Mouse (Mus musculus): ENCODE measurements around the gene Ddx6.
A peak's percentile ranks its signal among the peaks of the same experiment; 100 is the strongest.
"Not testable (repeated sequence)": the region's sequence is repeated elsewhere in the genome, so short reads cannot be mapped to it uniquely, and the experiment has no call there.

Ddx6 gene

GRCm38 (mm10) chr9:44604779-44605615 is at the start of gene Ddx6:
Gene Ddx6, plus strand, starts transcription at chr9:44604892.
- DNase-seq = peak; percentile 84

DNA sequence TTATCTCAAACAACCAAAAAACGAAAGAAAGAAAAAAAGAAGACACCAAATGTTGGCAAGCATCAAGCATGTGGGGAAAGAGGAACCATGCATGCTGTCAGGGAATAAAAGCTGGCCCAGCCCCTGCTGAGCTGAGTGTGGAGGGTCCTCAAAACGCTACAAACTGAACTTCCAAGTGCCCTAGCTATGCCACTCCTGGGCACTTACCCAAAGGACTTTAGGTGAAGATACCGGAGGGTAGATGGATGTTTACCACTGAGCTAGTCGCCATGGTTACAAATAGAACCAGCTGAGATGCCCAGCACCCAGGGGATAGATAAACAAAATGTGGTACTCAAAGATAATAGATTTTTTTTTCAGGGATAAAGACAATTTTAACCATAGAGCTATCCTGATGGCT is 43.1 kb upstream of the Ddx6 start, which contains the start of gene Cxcr5:
TSS of gene Cxcr5 (minus strand) at position 281 of the 400 bp plus-strand sequence.
- DNase-seq = no peak

- DNase-seq = no peak
Observed at GRCm38 (mm10) chr9:44562936-44563335, 41.8 kb upstream of the Ddx6 start.

DNA sequence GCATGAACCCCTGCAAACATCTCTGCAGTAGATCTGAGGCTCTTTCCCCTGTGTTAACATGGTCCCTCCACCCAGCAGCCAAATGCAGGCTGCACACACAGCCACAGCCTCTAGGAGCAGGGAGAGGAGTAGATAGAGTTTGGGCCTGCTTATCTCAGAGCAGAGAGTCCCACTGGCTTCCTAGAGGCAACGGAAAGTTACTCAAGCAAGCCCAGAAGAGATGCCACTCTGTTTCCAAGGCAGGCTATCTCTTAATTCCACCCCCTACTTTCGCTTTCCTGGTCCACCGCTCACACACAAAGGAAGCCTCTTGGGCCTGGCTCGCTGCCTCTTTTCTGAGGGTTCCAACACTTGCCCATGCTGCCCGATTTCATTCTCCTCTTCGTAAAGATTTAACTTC is 39.3 kb upstream of the Ddx6 start:
- DNase-seq = no peak

DNA sequence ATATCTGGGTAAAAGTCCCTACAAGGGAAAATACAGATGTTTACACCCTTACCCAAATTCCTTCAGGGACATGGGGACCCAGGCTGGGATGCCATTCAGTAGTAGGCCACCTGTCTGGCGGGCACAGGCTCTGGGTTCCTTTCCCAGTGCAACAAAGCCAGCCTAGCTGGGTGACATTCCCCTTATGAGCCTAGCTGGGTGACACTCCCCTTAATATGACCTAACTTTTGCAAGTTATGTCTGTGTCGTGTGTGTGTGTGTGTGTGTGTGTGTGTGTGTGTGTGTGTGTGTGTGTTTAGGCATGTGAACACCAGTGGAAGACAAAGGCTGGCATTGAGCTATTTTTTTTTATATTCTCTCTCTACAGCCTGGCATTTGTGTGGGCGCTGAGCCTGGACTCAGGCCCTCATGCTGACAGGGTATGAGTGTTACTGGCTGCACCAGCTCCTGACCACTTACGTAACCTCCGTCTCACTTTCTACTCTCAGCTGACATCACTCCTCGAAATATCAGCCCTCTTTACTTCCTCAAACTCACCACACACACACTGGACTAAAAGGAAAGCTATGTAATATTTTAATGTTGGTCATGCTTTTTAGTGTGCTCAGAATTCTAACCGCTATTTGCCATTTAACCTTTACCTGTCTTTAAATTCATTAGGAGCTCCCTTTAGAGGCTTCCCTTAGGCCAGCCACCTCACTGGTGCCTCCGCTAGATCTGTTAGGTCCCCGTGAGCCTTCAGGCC is 37.2 kb upstream of the Ddx6 start:
- DNase-seq = peak; percentile 18 to 43

- DNase-seq = no peak
Observed at GRCm38 (mm10) chr9:44568083-44568455, 36.6 kb upstream of the Ddx6 start.

GRCm38 (mm10) chr9:44570939-44571382 is 33.7 kb upstream of the Ddx6 start:
- no peak for DNase-seq

GRCm38 (mm10) chr9:44573306-44573705 is 31.4 kb upstream of the Ddx6 start:
- DNase-seq = no peak

DNA sequence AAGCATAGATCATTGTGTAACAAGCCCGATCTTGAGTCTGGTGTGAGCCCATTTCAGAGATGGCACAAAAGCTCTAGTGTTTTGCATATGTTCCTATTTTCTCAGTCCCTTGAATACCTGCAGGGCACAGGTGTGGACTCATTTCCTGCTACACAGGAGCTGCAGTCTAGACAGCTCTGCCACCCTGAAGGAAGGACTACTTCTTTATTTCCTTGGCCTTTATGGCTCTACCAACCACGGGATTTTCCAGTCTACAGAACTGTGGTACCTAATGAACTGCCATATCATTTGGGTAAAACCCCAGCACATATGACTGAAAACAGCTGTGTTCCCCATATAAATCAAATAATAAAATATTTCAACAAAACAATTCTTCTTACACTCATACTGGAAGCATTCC is 29.6 kb upstream of the Ddx6 start:
- DNase-seq = no peak

- not testable (repeated sequence) for DNase-seq
Observed at GRCm38 (mm10) chr9:44576046-44576445, 28.6 kb upstream of the Ddx6 start.

GRCm38 (mm10) chr9:44579392-44579791 is 25.3 kb upstream of the Ddx6 start:
- DNase-seq = no peak

DNA sequence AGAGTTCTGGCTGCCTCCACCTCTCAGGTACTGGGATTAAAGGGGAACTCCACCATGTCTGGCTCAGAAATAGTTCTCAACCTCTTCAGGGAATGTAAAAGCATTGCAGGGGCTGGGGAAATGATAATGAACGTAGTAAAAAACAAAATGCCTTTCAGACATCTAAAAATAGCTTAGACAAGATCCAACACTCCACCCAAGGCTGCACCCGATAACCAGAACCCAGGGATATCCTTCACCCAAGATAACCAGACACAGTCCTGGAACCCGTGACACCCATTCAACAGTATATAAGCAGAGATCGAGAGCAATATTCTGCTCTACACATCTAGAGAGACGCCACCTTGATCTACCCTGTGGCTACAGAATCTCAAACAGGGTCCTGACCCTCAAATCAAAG is 24.6 kb upstream of the Ddx6 start:
- no peak for DNase-seq

DNA sequence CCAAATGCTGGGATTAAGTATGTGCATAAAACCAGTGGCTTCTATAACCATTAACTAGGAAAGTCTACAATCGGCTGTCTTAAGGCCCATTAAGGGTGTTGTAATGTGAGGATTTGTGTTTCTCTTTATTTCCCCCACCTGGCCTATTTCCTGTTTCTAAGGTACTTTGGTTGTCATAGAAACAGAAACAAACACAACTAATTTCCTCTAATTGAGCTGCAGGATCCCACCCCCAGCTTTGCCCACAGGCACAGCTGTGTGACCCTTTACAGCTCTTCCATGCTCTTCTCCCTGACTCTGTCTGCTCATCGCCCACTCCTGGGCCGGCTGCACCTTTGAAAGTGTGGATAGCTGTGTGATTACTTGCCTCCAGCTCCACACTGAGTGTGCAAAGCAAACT is 23.3 kb upstream of the Ddx6 start:
- DNase-seq = no peak

DNA sequence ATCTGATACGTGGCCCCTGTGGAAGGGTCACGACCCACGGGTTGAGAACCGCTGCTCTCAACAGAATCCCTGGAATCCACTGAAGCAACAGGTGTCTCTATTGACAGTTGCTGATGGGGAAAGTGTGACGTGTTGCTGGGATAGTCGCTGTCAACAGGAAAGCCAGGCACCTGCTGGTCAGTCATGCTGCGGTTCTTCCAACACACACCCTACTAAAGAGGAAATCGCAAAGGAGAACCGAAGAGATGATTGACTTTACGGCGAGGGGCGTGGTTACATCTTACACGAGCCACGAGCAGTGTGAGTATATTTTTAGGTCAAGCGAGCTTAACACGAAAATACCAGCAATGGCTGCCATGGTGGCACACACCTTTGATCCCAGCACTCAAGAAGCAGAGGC is 22.3 kb upstream of the Ddx6 start:
- DNase-seq = no peak

DNA sequence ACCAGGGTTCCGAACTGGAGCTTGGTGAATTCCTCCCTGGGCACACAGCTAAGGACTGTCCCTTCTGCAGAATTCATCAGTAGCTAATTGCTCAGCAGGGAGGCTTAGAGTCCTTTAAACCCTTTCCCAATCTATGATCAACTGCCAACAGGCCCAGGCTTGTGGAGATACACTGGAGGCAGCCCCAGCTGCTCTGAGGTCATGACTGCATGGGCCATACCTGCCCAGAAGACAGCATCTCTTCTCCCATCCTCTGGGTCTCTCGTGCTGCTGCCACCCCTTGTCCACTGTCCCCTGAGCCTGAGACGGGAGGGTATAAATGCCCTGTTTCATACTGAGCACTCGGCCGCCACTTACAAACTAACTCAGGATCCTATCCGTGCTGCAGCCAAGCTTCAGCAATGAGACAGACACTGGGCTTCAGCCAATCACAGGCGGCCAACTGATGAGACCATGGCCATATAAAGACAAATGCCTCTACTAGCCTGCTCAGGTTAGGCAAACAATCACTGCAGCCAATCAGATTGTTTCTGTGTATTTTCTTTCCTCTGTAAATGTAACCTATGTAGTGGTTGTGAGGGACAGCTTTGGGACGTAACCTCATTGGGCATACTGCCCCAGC is 17.9 kb upstream of the Ddx6 start:
- DNase-seq = peak in 1 of 2 experiments; percentile 28

GRCm38 (mm10) chr9:44587262-44588160 is 17.2 kb upstream of the Ddx6 start:
- DNase-seq = no peak

GRCm38 (mm10) chr9:44588605-44589004 is 16.1 kb upstream of the Ddx6 start:
- no peak for DNase-seq

GRCm38 (mm10) chr9:44589095-44589494 is 15.6 kb upstream of the Ddx6 start:
- DNase-seq = no peak

- peak; percentile 65 to 82 for DNase-seq
Observed at GRCm38 (mm10) chr9:44590969-44591368, 13.7 kb upstream of the Ddx6 start.

- no peak for DNase-seq
Observed at GRCm38 (mm10) chr9:44591595-44592188, 13.0 kb upstream of the Ddx6 start.

DNA sequence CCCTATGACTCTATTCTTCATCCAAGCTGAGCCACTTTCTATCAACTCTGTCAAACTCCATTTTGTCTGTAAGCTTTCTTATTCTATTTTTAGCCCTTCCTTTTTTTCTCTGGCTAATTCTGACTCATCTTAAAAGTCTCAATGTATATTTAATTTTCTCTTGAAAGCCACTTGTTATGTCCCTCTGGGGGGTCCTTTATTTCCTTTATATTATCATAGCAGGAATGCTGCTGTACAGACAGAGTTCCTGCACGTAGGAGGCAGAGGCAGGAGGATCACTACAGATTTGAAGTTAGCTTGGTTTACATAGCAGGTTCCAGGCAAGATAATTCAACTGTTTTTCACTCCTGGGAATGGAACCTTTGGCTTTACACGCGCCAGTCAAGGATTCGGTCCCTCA is 11.5 kb upstream of the Ddx6 start:
- DNase-seq = no peak

DNA sequence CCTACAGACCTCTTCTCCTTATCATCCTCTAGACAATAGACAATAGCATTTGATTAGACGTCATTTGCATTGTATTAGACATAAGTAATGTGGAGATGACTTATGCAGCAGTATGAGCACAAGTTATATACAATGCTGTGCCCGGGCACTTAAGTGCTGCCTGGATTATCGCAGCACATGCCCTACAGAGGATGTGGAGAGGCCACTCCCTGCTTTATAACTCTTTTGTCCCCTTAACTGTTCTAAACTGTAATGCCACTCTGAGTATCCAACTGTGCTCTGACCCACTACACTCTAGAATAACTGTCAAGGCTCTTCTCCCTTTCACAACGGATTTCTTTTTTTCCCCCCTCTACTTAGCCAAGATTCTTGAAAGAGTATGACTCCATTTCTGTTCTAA is 10.8 kb upstream of the Ddx6 start:
- no peak for DNase-seq
